In the genomic region with DNA sequence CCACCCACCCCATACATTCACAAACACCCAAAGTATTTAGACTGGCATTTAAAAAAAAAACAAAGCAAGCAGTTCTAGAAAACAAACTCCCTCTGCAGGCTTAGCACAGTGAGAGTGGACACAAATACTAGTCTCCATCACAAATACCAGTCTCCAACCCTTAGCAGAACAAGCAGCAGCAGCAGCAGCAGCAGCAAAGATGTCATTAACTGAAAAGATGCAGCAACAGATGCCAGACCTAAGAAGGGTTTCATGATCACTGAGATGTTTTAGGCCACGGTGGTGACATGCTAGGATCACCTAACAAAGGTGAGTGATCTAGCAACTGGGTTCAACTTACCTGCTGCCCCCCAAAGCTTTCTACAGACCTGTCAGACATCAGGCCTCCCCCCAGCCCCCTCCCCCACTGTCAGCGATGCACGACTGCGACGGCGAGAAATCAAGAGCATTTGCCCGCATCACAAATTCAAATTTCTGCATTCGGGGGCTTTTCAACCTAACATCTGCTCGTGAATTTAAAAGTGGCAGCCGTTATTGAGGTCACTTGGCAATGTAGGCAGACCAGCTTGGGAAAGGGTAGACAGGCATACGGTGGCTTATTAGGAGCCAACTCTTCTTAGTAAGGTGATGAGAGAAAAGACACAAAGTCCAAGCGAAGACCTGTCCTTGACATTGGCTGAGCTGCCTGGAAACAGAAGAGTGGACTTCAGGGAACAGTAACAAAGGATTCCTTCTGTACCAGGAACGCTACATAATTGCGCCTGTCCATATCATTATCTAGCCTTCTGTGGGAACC, we compare ENCODE assay signal across 11 mouse cellular contexts. TPM values are rescaled to one million over a fixed set of nuclear protein-coding genes. Genes with fewer than 3 reads are reported as not detected.
A peak's percentile ranks its signal among the peaks of the same experiment; 100 is the strongest.
DNase-seq lines count a peak whose midpoint lies in the region; ATAC-seq lines count a peak whose summit lies in the region.
"Had no signal": no experiment of that assay in that cellular context is flagged by ENCODE, and none has a peak within 500 bp of the region (broad histone marks: within the 10 kb centered on the region; RNA-seq: fewer than 3 reads in every experiment).

No protein-coding gene starts in this region.

- no peak for DNase-seq in kidney, adult 18-20 months
- peak; percentile 50 for DNase-seq in cerebellum, adult 11 months
- no peak for DNase-seq in urinary bladder, postnatal 14 days (ENCODE audit: low spot score)
- no peak for DNase-seq in adrenal gland, postnatal 10 days
- DNase-seq in T-cell, adult 2 months (ENCODE audit: low spot score): no peak
- DNase-seq: kidney, adult 11 months had no signal

- H3K27me3 ChIP-seq in kidney, embryonic 16.5 days (ENCODE audit: insufficient read depth, low read length): no peaks in the 10 kb centered on the region
- no peaks in the 10 kb centered on the region; the same call in 1 of the 2 replicates for H3K27me3 ChIP-seq in forebrain, embryonic 12.5 days
- H3K27me3 ChIP-seq in midbrain, embryonic 12.5 days: peaks cover 18% of the 10 kb centered on the region
- H3K27me3 ChIP-seq: liver, embryonic 12.5 days had no signal

- H3K4me2 ChIP-seq in kidney, embryonic 16.5 days (replicated peaks; ENCODE audit: low read depth, low read length): no peak overlapping the region
- peak overlapping the region; percentile 32 for H3K4me2 ChIP-seq in forebrain, embryonic 12.5 days
- H3K4me2 ChIP-seq in midbrain, embryonic 12.5 days (replicated peaks): peak overlapping the region; percentile 29
- H3K4me2 ChIP-seq: liver, embryonic 12.5 days had no signal

- 70% methylated on average over 14 of the region's 14 CpGs for WGBS in kidney, embryonic 16.5 days
- WGBS in forebrain, embryonic 12.5 days: 25% methylated on average over 14 of the region's 14 CpGs
- WGBS in midbrain, embryonic 12.5 days: 26% methylated on average over 14 of the region's 14 CpGs

- H3K36me3 ChIP-seq in kidney, embryonic 16.5 days (ENCODE audit: insufficient read depth, low read length): no peaks in the 10 kb centered on the region
- no peaks in the 10 kb centered on the region for H3K36me3 ChIP-seq in forebrain, embryonic 12.5 days (replicated peaks)
- H3K36me3 ChIP-seq in midbrain, embryonic 12.5 days: no peaks in the 10 kb centered on the region
- H3K36me3 ChIP-seq: liver, embryonic 12.5 days had no signal

- H3K4me1 ChIP-seq in kidney, embryonic 16.5 days (ENCODE audit: insufficient read depth, low read length): peaks cover 34% of the 10 kb centered on the region
- peaks cover 46% of the 10 kb centered on the region for H3K4me1 ChIP-seq in forebrain, embryonic 12.5 days
- H3K4me1 ChIP-seq in midbrain, embryonic 12.5 days: peaks cover 33% of the 10 kb centered on the region

- H3K9ac ChIP-seq in kidney, embryonic 16.5 days (replicated peaks; ENCODE audit: low read length): 0 out of 2 replicates have a peak overlapping the region, but pooled peaks have one; percentile 4
- no peak overlapping the region for H3K9ac ChIP-seq in forebrain, embryonic 12.5 days
- 0 out of 2 replicates have a peak overlapping the region, but pooled peaks have one; percentile 16 for H3K9ac ChIP-seq in midbrain, embryonic 12.5 days (replicated peaks)
- H3K9ac ChIP-seq: liver, embryonic 12.5 days had no signal

- H3K9me3 ChIP-seq in kidney, embryonic 16.5 days (ENCODE audit: low read length): no peaks in the 10 kb centered on the region
- H3K9me3 ChIP-seq in forebrain, embryonic 12.5 days: no peaks in the 10 kb centered on the region
- H3K9me3 ChIP-seq in midbrain, embryonic 12.5 days: no peaks in the 10 kb centered on the region
- H3K9me3 ChIP-seq: liver, embryonic 12.5 days had no signal

- H3K4me3 ChIP-seq in kidney, embryonic 16.5 days (ENCODE audit: low read length): no peak overlapping the region
- no peak overlapping the region for H3K4me3 ChIP-seq in forebrain, embryonic 12.5 days (replicated peaks)
- H3K4me3 ChIP-seq in midbrain, embryonic 12.5 days: no peak overlapping the region
- H3K4me3 ChIP-seq: liver, embryonic 12.5 days; myocyte had no signal

- H3K27ac ChIP-seq in kidney, embryonic 16.5 days (ENCODE audit: low read length): 0 out of 2 replicates have a peak overlapping the region, but pooled peaks have one; percentile 24
- H3K27ac ChIP-seq in forebrain, embryonic 12.5 days: peak overlapping the region; percentile 89
- H3K27ac ChIP-seq in midbrain, embryonic 12.5 days (replicated peaks): peak overlapping the region; percentile 83
- H3K27ac ChIP-seq: liver, embryonic 12.5 days had no signal

- ATAC-seq in kidney, embryonic 16.5 days (ENCODE audit: low FRiP score, low TSS enrichment): no peak
- peak; percentile 33; the same call in 1 of the 2 replicates for ATAC-seq in forebrain, embryonic 12.5 days (ENCODE audit: low FRiP score)
- peak; percentile 10; the same call in 1 of the 2 replicates for ATAC-seq in midbrain, embryonic 12.5 days (ENCODE audit: low FRiP score, low read depth)
- ATAC-seq: liver, embryonic 12.5 days had no signal

RNA-seq across cellular contexts. Expression of a gene that starts 26.1 kb away (rescaled TPM):
- polyA plus RNA-seq in kidney, embryonic 16.5 days (2015; fragmentation: Nextera tagmentation; extraction: Ambion mirVana): 22.1 and 24.8 TPM in 2 replicates
- polyA plus RNA-seq in forebrain, embryonic 12.5 days (2016; fragmentation: Nextera tagmentation; extraction: Ambion mirVana): 14.7 and 15.7 TPM in 2 replicates
- 17.7 and 19.4 TPM in 2 replicates for polyA plus RNA-seq in midbrain, embryonic 12.5 days (2016; fragmentation: Nextera tagmentation; extraction: Ambion mirVana)
- total RNA-seq in adrenal gland, postnatal 10 days (2021): 10 to 100 TPM; 35.7 to 37.8 TPM

Comparison
In these comparisons a context has a peak if more than half of its experiments do, and no peak if none do; other contexts are left out.
1. H3K27ac ChIP-seq: peak in every context shown above with its lines; median percentile 89 in forebrain, embryonic 12.5 days; 83 in midbrain, embryonic 12.5 days; 24 in kidney, embryonic 16.5 days.